Mouse (Mus musculus): ENCODE measurements around the gene Ubash3b. TPM values are rescaled to one million over a fixed set of nuclear protein-coding genes. Genes with fewer than 3 reads are reported as not detected.

Ubash3b gene
- total RNA-seq, 2 experiments from 2014 or later: 27.9 to 28.1 TPM

DNA sequence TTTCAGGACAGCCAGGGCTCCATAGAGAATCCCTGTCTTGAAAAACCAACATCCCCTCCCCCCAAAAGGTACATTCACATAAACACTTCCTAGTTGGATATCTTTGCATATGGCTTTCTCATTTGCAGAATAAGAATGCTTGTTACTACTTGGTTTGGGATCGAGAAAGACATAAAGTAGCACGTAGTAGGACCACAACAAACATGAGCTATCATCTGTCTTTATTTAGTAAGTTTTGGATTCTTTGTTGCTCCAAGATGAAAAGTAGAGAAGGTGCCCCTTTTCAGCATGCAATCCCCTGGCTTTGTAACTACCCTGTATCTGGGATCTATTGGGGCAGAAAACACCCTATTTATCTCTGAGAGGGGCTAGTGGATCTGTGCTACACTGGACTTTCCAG is 25.2 kb downstream of the Ubash3b start:
- no peak for DNase-seq

DNA sequence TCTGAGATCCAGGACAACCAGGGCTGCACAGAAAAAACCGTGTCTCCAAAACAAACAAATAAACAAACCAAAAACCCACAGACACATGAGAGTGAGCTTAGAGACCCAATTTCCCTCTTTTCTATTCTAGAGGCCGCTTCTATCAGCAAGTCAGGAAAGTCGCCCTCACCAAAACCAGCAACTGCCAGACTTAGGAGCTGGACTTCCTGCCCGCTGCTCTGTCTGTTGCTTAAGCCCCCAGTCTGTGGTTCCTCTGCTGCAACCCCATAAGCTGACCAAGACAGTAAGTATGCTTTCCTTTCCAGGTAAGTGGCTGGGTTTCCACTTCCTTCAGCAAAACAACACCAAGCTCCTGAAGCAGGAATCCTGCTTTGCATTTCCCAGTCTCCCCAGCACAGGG is 26.6 kb downstream of the Ubash3b start:
- DNase-seq: no peak

DNA sequence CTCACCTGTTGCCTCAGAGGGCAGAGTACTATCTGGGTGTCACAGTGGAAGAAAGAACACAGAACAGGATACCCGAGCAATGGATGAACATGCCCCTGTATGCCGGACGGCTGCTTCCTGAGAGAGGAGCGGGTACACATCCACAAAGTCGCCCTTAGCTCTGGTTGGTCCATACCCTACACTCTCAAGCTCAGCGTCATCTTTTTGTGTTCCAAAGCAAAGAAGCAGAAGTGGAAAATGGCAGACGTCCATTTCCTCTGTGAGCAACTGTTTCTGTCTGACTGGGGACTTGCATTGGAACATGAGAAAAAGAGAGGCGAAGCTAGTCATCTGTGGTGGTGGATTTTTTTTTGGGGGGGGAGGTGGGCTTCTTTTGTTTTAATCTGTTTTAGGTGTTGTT is 30.9 kb downstream of the Ubash3b start:
- no peak for DNase-seq

DNA sequence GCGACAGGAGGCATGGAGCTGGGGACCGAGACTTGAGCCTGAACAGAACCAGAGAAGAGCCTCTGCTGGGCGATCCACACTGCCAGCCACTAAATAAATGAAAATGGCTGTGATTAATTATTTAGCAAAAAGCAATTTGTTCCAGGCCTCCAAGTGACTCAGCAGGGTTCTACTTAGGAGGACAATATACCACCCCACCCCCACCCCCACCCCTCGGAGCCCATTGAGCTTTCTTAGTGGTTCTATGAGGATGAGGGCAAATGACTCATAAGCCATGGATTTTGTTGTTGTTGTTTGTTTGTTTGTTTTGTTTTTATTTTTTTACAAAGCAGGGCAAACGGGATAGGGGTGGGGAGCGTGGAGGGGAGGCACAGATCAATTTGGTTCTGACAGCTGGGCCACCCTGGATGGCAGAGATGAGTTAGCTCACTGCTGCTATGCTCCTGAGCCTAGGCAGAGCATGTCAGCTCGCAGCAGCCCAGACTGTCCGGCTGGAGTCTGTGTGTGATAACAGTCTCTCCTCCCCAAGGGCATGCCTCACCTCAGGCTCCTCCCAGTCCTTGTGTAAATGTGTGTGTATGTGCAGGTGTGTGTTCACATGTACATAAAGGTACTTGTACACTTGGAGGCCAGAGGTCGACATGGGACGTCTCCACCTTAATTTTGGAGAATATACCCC is 31.6 kb downstream of the Ubash3b start:
- no peak for DNase-seq

DNA sequence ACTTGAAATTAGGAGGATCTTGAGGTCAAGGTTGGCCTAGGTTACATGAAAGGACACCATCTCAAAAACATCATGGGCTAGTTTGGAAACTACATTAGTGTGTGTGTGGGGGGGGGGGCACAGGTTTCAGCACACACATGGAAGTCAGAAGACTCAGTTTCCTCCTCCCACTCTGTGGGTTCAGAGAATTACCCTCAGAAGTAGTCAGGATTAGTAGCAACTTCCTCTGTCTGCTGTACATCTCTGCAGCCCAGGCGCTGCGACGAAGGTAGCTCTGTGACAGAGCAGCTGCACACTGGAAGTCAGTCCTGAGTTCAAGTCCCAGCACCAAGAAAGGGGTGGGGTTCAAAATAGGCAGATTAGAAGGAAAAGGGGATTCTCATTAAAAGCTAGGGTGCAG is 32.2 kb downstream of the Ubash3b start:
- no peak for DNase-seq

DNA sequence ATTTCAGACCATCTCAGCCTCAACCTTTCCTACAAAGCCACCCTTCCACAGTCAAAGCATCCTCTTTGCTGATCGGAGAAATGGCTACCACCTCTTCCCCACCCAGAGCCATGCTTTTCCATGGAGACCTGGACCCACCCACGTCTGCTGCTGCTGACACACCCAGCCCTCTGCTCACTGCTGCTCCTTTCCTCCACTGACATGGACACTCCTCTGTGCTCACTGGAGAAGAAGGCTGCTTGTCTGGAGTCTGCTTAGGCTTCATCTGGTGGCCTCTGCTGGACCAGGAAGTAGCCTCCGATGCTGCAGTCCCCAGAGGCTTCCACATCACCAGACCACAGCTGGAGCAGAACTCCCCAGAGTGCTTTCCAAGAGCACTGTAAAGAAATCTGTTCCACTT is 34.8 kb downstream of the Ubash3b start:
- no peak for DNase-seq

DNA sequence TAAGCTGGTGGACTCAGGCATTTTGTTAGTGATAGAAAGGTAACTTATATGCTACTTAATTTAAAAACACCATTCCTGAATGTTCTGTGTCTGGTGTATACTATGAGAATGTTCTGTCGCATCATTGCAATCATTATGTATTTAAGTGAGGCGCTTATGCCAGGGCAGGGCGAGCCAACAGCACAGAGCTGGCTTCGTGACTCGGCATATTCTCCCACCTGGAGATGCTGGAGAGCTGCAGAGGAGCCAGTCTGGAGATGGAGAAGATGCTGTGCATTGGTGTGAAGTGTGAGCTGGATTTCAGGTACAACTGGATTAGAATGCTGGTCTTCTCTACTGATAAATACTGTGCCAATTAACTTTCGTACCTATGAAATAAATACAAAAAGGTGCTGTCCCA is 37.2 kb downstream of the Ubash3b start:
- no peak for DNase-seq

DNA sequence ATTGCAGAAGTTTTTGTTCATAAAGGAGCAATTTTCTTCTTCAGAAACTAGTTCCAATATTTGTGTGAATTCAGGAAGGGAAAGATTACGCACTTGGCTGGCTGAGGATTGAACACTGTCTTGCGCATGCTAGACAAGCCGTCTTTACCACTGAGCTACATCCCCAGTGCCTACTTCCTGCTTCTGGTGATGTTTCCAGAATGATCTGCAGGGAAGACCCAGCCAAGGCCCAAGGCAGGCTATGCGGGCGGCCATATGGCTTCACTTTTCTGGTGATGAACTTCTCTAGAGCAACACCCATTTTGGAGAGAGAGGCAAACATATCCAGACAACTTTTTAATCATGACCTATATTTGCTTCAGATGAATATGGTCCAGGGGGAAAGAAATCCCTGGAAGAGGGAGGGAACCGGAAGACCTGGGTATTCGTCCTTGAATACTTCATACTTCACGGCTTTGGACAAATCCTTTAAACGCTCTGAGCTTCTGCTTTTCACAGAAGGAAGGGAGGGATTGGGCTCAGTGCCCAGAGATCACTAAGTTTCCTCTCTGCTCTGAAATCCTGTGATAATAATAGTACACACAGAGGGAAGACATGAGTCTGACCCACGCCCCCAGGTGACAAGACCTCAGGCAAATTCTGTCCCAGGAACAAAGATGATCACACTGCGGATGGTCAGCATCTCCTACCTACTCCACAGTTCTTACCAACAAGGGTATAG is 38.9 kb downstream of the Ubash3b start:
- DNase-seq: no peak

DNA sequence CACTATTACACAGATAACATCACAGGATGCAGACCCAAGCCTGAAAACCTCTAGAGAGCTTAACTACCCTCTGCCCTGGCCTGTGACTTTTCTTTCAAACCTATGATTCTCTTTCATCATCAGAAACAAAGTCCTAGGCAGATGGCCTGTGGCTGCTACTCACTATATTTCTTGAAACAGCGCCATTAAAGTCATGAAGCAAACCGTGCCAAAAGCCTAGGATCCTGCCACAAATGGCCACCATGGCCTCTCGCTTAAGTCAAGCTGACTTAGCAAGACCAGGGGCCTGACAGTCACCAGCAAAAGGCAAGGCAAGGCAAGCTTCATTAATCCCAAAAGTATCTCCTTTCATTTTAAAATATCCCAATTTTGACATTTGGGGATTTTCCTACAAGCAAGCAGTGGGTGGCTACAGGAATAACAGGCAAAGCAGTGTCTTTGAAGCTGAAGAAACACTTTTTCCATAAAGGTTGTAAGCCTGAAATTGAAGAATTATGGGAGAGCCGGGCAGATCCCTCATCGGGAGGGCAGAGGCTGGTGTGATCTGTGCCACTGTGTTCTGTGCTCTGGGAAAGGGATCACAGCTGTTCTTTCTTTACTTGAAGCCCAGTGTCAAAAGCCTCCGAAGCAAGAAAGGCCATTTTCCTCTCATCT is 39.7 kb downstream of the Ubash3b start:
- no peak for DNase-seq

DNA sequence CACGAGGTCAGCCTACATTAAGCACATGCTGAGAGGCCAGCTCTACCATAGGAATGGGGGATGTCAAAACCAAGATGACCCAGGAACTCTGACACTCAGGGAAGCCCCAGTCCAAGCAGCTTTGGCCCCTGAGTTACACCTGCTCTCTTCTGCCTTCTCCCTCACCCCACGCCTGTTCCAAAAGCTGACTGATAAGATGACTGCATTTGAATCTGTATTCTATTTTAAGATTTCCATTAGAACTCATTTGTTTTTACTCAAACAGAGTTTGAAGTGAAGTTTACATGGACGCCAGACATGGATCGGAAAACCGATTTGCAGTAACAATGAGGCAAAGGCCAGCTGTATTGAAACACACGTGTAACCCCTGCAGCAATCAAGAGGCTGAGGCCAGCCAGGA is 41.5 kb downstream of the Ubash3b start:
- no peak for DNase-seq

DNA sequence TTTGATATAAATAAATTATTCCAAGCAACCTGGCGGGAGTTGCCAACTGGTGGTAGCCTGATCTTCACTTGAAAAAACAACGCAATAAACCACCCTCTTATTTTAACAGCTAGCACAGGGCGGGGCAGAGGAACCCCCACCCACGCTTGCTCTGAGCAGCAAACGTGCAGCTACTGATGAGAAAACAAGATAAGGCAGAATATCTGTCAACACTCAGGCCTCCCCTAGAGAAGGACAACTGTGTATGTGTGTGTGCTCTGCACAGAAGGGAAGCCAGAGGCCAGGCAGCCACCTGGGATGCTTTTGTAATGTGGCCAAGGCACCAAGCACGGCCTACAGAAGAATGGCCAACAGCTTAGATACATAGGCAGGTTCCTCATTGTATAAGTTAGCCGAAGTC is 43.4 kb downstream of the Ubash3b start:
- DNase-seq: no peak

DNA sequence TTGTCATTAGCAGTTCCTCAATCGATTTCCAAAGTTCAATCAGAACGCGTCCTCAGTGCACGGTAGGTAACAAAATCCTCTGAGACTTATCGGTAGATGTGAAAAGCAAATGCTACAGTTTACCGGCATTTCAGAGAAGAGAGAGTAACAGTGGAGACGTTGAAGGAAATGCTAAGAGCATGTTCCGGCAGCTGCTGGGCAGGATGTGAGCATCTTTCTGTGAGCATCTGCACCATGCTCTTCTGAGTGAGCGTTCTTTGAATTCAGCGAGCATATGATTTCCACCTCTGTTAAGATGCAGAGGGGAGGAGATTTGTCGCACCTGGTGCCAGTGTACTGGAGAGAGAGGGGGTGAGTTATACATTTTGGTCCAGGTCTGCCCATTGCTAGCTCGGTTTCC is 45.4 kb downstream of the Ubash3b start:
- no peak for DNase-seq

DNA sequence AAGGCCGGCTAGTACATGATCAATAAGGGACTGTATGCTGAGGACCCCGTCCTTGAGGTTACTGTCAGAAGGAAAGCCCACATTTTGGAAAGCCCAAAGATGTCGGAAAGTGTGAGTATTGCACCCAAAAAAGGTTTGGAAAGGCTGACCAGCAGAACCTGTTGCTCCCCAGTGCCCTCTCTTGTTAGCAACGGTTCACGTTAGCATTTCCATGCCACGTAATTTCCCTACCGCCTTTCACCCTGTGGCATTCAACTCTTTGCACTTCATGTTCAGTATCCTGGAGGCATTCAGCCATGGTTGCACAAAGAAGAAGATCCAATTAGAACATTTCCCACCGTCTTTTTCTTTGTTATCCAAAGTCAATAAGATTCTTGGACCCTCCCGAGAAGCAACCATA is 47.1 kb downstream of the Ubash3b start:
- DNase-seq: no peak

DNA sequence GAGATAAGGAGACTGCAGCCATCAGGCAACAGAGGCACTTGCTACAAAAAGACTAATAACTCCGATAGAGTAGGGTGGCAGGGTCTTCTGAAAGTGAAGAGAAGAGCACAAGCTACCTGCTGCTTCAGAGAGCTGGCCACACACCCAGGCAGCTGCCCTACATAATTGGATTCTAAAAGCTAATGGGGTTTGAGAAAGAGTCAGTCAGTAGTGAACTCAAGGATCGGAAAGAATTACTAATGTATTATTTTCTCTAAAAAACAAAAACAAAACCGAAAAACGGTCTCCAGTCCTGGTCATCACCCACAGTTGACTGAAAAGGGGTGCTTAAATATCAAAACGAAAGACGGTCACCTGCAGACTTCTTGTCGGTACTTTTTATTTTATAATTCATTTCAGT is 51.7 kb downstream of the Ubash3b start:
- DNase-seq: no peak

DNA sequence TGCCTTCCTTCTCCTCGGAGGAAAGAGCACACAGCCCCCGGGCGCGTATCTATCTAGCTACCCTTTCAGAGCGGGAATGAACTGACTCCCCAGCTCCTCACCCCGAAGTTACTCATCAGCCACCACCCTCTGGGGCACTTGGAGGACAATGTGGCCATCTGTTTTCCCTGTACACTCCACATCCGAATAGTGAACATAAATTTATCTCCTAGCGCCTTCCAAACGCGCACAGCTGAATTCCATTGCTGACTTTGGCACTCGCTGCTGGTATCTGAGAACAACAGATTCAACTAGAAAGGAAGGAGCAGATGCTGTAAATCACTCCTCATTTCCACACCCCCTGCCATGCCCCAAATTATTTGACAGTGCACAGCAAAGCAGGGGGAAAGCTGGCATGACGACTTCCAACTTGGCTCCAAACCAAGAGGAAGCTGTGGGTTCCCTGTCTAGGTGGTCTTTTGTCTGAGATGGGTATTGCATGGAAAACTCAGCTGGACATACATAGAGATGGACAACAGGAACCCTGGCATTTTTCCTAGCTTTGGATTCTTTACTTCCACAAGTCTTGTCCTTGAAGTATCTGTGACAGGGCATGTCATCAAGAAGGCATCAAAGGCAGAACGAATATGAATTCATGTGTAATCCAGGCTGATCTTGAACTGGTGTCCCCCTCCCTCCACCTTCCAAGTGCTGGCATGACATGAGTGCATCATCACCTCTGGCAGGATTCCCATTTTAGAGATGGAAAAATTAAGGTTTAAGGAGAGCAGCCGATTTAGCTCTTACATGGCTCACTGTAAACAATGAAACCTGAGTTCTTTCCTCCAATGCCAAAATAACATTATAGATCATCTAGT is 52.9 kb downstream of the Ubash3b start:
- DNase-seq: peak; percentile 67 to 68

DNA sequence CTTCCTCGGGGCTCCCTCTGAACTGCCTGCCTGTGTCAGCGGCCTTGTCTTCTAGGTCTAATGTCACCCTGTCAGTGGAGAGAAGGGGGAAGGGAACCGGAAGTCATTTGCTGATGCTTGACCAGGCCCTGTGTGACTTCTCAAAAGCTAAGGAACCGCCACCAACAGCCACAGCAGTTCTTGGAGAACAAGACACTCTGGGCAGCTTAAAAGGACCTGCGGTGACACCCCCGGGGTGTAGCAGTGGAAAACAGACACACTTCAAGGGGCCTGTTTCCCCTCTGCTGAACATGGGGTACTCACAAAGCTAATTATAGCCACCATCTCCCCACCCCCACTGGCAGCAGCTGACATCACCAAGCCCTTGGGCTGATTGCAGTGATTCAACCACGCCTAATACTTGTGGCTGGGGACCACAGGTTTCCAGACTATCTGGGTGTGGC is 56.3 kb downstream of the Ubash3b start:
- no peak for DNase-seq

DNA sequence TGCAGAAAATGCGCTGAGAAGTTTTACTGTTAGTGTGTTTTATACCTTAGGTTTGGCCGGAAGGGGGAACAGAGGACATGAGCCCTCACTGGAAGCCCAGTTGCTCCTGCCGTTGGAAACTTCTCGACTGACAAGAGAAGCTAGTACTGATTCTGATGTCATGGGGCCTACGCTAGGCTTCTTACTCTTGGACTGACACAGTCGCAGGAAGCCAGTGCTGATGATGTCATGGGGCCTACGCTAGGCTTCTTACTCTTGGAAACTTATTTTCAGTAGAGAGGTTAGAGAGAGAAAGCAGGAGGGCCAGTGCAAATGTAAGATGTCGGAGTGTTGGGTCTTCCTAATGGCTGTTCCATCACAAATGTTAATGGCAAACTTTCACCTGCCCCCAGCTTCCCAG is 57.8 kb downstream of the Ubash3b start:
- DNase-seq: no peak

DNA sequence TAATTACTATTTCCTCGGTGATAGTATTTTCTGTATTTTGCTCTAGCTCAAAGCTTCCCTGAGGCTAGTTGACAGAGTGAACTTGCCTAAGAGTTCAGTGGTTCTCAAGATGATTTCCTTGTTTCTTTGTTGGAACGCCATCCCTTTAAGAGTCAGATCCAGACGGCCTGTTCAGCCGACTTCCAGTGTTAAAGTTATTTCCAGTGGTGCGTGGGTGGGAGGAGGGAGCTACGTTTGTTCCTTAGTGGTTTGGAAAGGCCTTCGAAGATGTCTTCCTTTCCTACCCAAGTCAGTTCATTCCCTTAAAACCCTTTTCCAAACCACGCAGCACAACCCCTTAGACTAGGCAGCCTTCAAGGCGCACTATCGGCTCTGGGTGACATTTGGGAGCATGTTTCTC is 58.9 kb downstream of the Ubash3b start:
- DNase-seq: no peak

DNA sequence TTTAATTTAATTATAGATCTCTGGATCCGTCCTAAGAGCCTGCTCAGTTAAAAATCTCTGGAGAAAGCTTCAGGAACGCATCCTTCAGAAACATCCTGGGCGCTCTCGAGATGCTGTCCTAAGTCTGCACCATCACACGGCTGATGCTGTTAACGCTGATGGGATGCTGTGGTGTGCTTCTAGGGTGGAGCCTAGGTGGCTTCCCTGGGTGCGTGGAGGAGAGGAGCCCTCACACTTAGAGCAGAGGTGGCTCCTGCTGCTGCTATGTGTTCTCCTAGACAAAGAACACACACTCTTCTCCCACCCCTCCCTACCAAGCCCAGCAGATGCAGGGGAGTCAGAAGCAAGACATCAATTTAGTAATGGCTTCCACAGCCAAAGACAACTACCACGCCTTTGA is 61.6 kb downstream of the Ubash3b start:
- no peak for DNase-seq

DNA sequence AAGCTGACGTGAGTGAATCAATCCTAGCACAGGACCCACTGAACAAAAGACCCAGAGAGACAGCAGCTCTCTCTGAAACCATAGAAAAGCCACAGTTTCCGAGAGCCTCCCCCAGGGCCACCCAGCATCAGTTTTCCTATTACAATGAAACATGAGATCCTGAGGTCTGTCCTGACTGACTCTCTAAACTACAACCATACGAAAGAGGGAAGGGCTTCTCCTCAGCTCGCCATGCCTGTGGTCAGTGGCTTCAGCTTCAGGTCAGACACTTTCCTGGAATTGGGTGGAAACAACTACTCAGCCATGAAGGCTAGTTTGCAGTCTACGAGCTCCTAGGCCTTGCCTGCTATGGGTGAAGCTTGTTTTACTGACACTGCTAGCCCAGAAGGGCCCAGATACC is 62.4 kb downstream of the Ubash3b start:
- DNase-seq: no peak

DNA sequence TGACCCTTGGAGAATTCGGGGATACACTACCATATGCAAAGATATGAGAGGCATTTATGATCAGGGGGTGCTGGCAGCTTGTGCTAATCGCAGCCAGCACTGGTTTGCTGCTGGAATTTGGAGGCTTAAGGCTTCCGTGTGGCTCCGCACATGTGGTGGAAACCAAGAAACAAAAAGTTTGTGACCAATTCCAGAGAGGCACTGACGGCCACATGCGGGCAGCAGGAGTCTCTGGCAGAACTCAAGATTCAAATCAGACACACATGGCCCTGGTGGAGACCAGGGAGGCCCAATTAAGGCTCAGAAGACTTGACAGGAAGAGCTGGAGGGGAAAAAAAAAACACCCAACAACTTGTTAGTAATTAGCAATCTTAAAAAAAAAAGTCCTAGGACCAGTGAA is 63.4 kb downstream of the Ubash3b start:
- DNase-seq: no peak

DNA sequence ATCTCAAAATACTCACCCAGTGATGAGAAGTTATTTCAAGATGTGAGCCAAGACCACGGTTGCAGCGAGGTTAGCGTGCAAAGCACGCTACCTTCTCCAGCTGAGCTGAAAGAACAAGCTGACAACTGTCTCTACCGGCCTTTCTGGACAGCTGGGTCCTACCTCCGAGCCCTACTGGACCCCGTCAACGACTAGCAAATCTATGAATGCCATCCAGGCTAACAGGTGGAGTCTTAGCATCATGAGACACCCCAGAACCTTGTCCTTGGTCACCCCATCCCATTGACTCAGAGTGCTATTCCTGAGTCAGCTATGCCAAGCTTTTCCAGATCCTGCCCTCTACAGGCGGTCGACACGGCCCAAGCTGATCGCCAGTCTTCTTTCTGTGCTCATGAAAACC is 69.5 kb downstream of the Ubash3b start:
- no peak for DNase-seq

DNA sequence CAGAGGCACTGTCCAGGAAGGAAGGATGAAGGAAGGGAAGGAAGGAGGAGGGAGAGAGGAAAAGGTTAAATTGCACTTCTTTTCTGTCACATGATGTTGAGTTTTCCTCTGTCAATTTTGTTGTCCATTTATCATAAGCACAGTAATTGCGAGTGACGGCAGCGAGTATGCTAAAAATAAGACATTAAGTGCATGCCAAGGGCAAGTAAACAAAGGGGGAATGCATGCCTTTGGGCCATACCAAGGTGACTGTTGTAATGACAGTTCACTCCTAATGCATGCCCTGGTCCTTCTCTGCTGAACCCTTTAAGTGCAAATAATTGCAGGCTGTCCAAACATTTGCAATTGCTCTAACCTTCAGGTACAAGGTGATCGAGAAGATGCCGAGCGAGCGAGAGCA is 70.3 kb downstream of the Ubash3b start:
- DNase-seq: no peak

Data from layer of hippocampus, postnatal 36 days (tissue).